Mouse (Mus musculus) kidney, adult 2 months (tissue): Measurements from ENCODE around the gene Astn2.

ENCODE experiments used
- CTCF ChIP-seq: fragments of 200-500 bp; conservative IDR thresholded peaks from 2 replicates; pipeline ENCODE4 v1.5.1; 2011; ENCODE audit warnings: low read depth, mild to moderate bottlenecking, control low read depth, low read length, moderate library complexity, mixed read lengths; ENCODE audit not compliant: insufficient read depth, insufficient read length
- POLR2A ChIP-seq: fragments of 200-500 bp; IDR thresholded peaks from one replicate; pipeline ENCODE4 v1.6.1; 2011; ENCODE audit warnings: low read depth, low read length, control low read depth

- TF ChIP-seq CTCF (no peak), POLR2A (no peak)
Measured at GRCm38 (mm10) chr4:65594601-65595369, 809.6 kb downstream of the Astn2 start.
